Mouse (Mus musculus): ENCODE measurements around the gene Mpdu1. TPM values are rescaled to one million over a fixed set of nuclear protein-coding genes. Genes with fewer than 3 reads are reported as not detected.

Gene Mpdu1
- polyA plus RNA-seq (2012; rRNA removed), result 95.9 and 115 TPM in 2 replicates

DNA sequence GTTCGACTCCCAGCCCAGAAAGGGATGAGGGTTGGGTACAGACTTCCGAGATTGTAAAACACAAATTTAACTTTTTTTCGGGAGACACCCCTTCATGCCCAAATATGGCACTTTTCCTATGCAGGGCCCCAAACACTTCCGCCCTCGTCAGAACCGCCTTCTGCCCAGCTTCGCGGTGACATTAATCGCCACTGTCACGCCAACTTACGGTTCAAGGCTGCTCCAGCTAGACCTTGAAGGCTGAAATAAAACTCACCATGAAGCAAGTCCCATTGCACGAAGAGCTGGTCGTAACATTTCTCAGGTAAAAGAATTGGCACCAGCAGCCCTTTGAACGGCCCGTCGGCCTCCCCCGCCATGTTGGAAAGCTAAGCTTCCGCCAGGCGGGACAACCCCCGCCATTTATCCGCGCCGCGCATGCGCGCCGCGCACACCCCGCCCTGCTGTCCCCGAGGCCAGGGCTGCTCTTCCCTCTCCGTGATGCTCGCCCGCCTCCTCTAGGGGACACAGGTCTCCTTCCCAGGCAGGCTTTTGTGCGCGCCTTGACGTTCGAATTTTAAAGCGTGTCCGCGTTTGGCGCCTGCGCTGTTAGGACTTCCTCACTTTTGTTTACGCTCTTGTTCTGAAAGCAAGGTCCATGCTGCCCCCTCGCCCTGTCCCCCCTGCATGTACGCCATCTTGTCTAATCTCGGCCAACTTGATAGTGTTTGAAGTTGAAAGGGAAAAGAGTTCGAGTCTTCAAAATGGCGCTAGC lies at the start of gene Mpdu1:
Gene Mpdu1 (minus strand): TSS at position 430 of the 754 bp plus-strand sequence.

DNA sequence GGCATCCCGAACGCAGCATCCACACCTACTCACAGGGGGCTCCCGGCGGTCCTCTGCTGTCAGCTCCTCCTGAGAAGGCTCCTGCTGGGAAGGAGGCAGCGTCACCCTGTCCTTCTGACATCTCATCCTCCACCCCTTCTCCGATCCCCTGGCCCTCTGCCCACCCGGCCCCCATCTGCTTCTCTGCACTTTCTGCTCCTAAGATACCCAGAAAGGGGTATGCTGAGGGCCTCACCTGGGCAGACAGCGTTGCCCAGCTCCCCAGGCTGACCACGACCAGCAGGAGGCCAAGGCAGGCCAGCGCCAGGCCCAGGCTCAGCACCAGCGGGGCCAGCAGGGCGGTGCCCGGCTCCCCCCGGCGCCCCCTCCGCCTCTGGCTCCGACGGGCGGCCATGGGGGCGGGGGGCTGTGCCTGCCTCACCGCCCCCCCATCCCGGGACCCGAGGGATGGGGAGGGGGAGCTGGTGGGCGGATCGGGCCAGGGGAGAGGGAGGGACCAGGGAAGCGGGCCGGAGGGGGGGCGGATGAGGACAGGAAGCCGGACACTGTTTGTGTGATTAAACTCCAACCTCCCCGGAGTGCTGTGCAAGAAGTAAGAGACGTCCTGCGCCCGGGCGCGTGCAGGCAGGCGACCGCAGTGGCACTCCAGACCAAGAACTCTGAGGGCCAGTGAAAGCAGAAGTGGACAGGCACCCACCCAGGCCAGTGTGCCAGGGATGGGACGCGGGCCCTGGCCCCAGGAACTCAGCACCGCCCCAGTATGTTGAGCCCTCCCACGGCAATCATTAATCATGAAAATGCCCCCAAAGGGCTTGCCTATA lies 33.1 kb upstream of the Mpdu1 start, which contains the start of the genes Tnfsf12 and Tnfsfm13:
Gene Tnfsf12 (minus strand): TSS at position 489 of the 821 bp plus-strand sequence.
Gene Tnfsfm13 (minus strand): TSS at position 738 of the 821 bp plus-strand sequence.

GRCm38 (mm10) chr11:69685526-69686148 lies 23.2 kb upstream of the Mpdu1 start, which contains the start of gene Tnfsf13:
Gene Tnfsf13, minus strand, starts transcription at chr11:69685784.

GRCm38 (mm10) chr11:69681314-69682208 lies 19.1 kb upstream of the Mpdu1 start, which contains the start of gene Senp3:
Gene Senp3, minus strand, starts transcription at chr11:69682084.

DNA sequence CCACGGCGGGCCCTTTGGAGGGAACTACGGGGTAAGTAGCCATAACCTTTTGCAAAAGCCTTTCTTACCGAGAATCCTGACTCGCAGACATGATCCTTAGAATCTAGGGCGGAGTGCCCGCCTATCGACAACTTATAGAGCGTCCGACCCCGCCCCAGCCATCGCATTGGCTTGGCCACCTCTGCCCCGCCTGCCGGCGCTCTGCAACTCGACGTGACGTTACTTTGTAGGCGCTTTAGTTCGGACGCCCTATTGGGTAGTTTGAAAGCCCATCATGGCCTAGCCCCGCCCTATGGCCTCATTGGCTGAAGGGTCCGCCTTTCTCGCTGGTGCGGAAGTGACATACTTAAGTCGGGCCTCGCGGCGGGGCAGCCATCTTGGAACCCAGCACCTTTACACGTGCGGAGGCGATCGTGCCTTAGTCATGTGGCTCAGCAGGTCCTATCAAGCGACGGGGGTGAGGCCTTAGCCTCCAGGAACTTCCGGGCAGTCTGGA lies 9.8 kb upstream of the Mpdu1 start, which contains the start of gene Eif4a1:
Gene Eif4a1 (minus strand): TSS at position 213 of the 496 bp plus-strand sequence.

GRCm38 (mm10) chr11:69665961-69666664 lies 3.7 kb upstream of the Mpdu1 start, which contains the start of gene Cd68:
Gene Cd68, minus strand, starts transcription at chr11:69666153.

DNA sequence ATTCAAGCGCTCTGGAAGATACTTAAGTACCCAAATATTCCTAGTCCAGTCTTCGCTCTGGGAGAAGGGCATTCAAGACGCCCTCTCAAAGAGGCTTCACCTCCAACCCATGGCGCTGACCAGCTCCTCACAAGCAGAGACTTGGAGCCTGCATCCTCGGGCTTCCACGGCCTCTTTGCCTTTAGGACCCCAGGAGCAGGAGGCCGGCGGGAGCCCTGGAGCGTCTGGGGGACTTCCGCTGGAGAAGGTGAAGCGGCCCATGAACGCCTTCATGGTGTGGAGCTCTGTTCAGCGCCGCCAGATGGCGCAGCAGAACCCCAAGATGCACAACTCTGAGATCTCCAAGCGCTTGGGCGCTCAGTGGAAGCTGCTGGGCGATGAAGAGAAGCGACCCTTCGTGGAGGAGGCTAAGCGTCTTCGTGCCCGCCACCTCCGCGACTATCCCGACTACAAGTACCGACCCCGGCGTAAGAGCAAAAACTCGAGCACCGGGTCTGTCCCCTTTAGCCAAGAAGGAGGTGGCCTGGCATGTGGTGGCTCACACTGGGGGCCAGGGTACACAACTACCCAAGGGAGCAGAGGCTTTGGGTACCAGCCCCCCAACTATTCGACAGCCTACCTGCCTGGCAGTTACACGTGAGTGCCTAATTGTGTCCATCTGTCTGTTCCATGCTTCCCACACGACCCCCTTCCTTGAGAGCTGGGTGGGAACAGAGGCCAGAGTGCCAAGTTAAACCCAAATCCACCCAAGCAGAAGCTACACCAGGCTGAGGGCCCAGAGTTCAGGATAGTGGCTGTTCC lies 7.0 kb downstream of the Mpdu1 start, which contains the start of gene Sox15:
Gene Sox15 (plus strand): TSS at position 51 of the 801 bp plus-strand sequence.

GRCm38 (mm10) chr11:69632284-69633089 lies 30.0 kb downstream of the Mpdu1 start, which contains the start of gene Fxr2:
Gene Fxr2, plus strand, starts transcription at chr11:69632990.

DNA sequence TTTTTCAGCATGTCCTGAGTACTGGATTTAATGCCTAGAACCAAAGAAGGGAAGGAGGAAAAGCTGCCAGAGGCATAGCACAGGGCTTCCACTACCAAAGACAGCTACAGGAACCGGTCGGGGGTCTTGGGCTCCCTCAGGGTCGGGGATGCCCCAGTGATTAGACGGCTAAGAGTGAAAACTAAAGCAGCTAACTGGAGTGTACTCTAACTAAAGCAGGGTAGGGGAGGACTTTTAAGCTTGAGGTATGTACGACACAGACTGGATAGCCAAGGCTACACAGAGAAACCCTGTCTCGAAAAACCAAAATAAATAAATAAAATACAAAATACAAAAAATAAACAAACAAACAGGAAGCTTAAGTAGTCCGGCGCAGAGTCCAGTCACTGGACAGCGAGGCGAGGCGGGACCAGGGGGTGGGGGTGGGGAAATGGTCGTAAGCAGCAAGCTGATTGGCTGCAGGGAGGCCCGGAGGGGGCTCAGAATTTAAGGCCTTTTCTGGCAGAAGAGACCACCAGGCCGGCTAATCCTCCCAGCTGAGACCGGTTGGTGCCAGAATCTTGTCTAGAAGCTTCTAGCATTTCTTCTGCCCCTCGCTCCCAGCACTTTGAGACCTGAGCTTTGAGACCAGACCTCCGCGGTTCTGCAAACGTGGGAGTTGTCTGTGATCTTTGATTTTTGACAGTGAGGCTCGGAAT lies 40.7 kb downstream of the Mpdu1 start, which contains the start of gene Sat2:
Gene Sat2 (plus strand): TSS at position 454 of the 698 bp plus-strand sequence.

DNA sequence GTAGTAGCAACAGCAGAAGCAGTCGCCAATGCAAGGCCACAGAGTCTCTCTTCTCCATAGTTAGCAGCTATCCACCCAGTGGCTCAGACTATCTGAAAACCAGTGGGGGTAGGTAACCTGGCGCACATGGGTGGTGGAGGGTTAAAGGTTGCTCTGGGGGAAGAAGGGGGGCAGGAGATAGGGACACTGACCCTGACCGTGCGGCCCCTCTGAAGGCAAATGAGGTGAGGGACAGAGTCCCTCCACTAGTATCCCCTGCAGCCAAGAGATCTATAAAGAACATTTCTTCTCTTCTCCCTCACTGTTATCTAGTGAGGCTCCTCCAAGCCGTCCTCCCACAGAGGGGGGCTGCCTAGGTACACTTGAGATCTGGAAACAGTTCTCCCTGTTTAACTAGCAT lies 44.6 kb downstream of the Mpdu1 start, which contains the start of gene Shbg:
Gene Shbg (minus strand): TSS at position 101 of the 400 bp plus-strand sequence.

Other genes starting within 250 kb of the Mpdu1 start
- 15.6 and 16.4 TPM in 2 replicates for gene Kdm6b, start 249.0 kb downstream of the Mpdu1 start, polyA plus RNA-seq (2012; rRNA removed)
- 5.1 and 7.0 TPM in 2 replicates for gene Dnah2, start 113.5 kb downstream of the Mpdu1 start, polyA plus RNA-seq (2012; rRNA removed)
- gene Efnb3, start 102.4 kb downstream of the Mpdu1 start, polyA plus RNA-seq (2012; rRNA removed), result 13.1 and 13.5 TPM in 2 replicates
- gene Wrap53, start 82.4 kb downstream of the Mpdu1 start, polyA plus RNA-seq (2012; rRNA removed), result 18.8 and 25.8 TPM in 2 replicates
- gene Trp53, start 82.3 kb downstream of the Mpdu1 start, polyA plus RNA-seq (2012; rRNA removed), result 145 and 203 TPM in 2 replicates
- gene Atp1b2, start 56.7 kb downstream of the Mpdu1 start, polyA plus RNA-seq (2012; rRNA removed), result 119 and 137 TPM in 2 replicates
- gene Shbg, start 44.7 kb downstream of the Mpdu1 start, polyA plus RNA-seq (2012; rRNA removed), result 5.6 and 7.1 TPM in 2 replicates
- 4.8 and 5.1 TPM in 2 replicates for gene Sat2, start 40.6 kb downstream of the Mpdu1 start, polyA plus RNA-seq (2012; rRNA removed)
- 68.6 and 73.0 TPM in 2 replicates for gene Fxr2, start 29.7 kb downstream of the Mpdu1 start, polyA plus RNA-seq (2012; rRNA removed)
- gene Sox15, start 7.3 kb downstream of the Mpdu1 start, polyA plus RNA-seq (2012; rRNA removed), result 1.7 and 2.1 TPM in 2 replicates
- 38.2 and 52.8 TPM in 2 replicates for gene Cd68, start 3.5 kb upstream of the Mpdu1 start, polyA plus RNA-seq (2012; rRNA removed)
- gene Eif4a1, start 9.8 kb upstream of the Mpdu1 start, polyA plus RNA-seq (2012; rRNA removed), result 252 and 395 TPM in 2 replicates
- 57.7 and 67.2 TPM in 2 replicates for gene Senp3, start 19.4 kb upstream of the Mpdu1 start, polyA plus RNA-seq (2012; rRNA removed)
- 5.2 and 8.0 TPM in 2 replicates for gene Tnfsf13, start 23.1 kb upstream of the Mpdu1 start, polyA plus RNA-seq (2012; rRNA removed)
- 59.3 and 71.8 TPM in 2 replicates for gene Tnfsf12, start 33.2 kb upstream of the Mpdu1 start, polyA plus RNA-seq (2012; rRNA removed)
- 12.8 and 20.4 TPM in 2 replicates for gene Tnfsfm13, start 33.5 kb upstream of the Mpdu1 start, polyA plus RNA-seq (2012; rRNA removed)
- 17.8 and 29.7 TPM in 2 replicates for gene Polr2a, start 96.0 kb upstream of the Mpdu1 start, polyA plus RNA-seq (2012; rRNA removed)
- 1.3 and 1.5 TPM in 2 replicates for gene Slc35g3, start 99.3 kb upstream of the Mpdu1 start, polyA plus RNA-seq (2012; rRNA removed)
- gene Zbtb4, start 103.3 kb upstream of the Mpdu1 start, polyA plus RNA-seq (2012; rRNA removed), result 48.6 and 69.0 TPM in 2 replicates
- gene Chrnb1, start 133.3 kb upstream of the Mpdu1 start, polyA plus RNA-seq (2012; rRNA removed), result 9.5 and 12.9 TPM in 2 replicates
- 7.8 and 8.5 TPM in 2 replicates for gene Fgf11, start 139.2 kb upstream of the Mpdu1 start, polyA plus RNA-seq (2012; rRNA removed)
- gene Tmem102, start 143.0 kb upstream of the Mpdu1 start, polyA plus RNA-seq (2012; rRNA removed), result 7.3 and 9.6 TPM in 2 replicates
- gene Gm39566, start 152.7 kb upstream of the Mpdu1 start, polyA plus RNA-seq (2012; rRNA removed), result not detected in 2 replicates
- gene Spem2, start 155.8 kb upstream of the Mpdu1 start, polyA plus RNA-seq (2012; rRNA removed), result not detected in 2 replicates
- gene Spem1, start 159.5 kb upstream of the Mpdu1 start, polyA plus RNA-seq (2012; rRNA removed), result 0.26 and 0.50 TPM in 2 replicates
- gene Nlgn2, start 175.1 kb upstream of the Mpdu1 start, polyA plus RNA-seq (2012; rRNA removed), result 79.8 and 101 TPM in 2 replicates
- 120 and 177 TPM in 2 replicates for gene Tmem256, start 175.9 kb upstream of the Mpdu1 start, polyA plus RNA-seq (2012; rRNA removed)
- 145 and 168 TPM in 2 replicates for gene Plscr3, start 183.7 kb upstream of the Mpdu1 start, polyA plus RNA-seq (2012; rRNA removed)
- gene Tnk1, start 196.1 kb upstream of the Mpdu1 start, polyA plus RNA-seq (2012; rRNA removed), result 5.2 and 6.0 TPM in 2 replicates
- gene Tmem95, start 215.4 kb upstream of the Mpdu1 start, polyA plus RNA-seq (2012; rRNA removed), result not detected in 2 replicates
- 9.6 and 10.4 TPM in 2 replicates for gene Kctd11, start 218.8 kb upstream of the Mpdu1 start, polyA plus RNA-seq (2012; rRNA removed)
- gene Acap1, start 232.9 kb upstream of the Mpdu1 start, polyA plus RNA-seq (2012; rRNA removed), result 1.4 and 1.8 TPM in 2 replicates
- 1.5 TPM in 2 replicates for gene 2810408A11Rik, start 238.3 kb upstream of the Mpdu1 start, polyA plus RNA-seq (2012; rRNA removed)
- 67.0 and 76.7 TPM in 2 replicates for gene Neurl4, start 238.4 kb upstream of the Mpdu1 start, polyA plus RNA-seq (2012; rRNA removed)

All from ovary, adult 2 months (tissue).